Mouse (Mus musculus) thymus, adult 18-20 months (tissue): ENCODE results near the gene Ptpn7.
"Not testable (repeated sequence)": the region's sequence is repeated elsewhere in the genome, so short reads cannot be mapped to it uniquely, and the experiment has no call there.

Source experiments
- DNase-seq, 2 experiments: peaks; one replicate each; pipeline ENCODE4 v3.0.0; 2022; ENCODE audit warnings: mixed read lengths in 2 of 2

The Ptpn7 gene

DNA sequence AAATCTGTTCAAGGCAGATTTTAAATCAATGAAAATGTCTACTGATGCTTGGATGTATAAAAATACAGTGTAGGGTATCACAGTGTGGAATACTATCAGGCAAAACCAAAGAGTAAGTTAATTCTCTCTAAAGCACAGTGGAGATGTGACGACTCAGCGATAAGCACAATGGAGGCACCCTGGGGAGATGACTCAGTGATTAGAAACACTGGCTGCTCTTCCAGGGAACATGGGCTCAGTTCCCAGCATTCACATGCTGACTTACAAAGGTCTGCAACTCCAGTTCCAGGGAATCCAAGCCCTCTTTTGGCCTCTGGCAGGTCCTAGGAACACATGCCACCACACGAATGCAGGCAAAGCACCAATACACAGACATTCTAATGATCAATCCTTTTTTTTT lies 55.7 kb downstream of the Ptpn7 start:
- DNase-seq, result no peak

DNA sequence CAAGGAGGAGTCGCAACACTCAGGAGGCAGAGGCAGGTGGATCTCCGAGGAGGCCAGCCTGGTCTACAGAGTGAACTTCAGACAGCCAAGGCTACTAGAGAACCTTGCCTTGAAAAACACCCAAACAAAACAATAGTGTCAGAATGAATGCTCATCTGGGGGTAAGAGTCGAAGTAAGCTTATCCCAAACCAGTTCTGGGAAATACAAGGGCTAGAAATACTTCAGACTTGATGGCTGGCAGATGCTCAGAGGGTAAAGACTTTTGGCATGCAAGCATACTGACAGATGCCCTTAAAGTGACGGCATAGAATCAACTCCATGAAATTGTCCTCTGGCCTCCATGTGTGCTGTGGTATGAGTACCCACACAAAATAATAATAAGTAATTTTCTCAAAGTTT lies 56.7 kb downstream of the Ptpn7 start:
- DNase-seq, result no peak

DNA sequence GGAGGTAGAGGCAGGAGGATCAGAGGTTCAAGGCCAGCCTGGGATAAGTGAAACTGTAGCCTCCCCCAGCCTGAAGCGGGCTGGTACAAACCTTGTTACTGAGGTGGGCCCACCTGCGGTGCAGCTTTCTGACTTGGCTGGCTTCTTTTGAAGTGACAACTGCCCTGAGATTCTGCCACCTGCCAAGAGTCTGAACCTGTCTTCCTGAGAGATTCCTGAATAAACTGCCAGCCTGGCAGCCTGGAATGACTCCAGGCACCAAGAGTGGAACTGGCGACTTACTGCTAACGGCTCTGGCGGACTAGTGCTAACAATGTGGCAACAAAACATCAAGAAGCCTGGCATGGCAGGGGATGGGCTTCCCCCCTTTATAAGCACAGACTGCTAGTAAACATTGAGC lies 61.8 kb downstream of the Ptpn7 start:
- DNase-seq, result not testable (repeated sequence)
